Mouse (Mus musculus) CD4-positive, CD25-positive, alpha-beta regulatory T cell, adult 4 months (primary cell): ENCODE data around the gene Tfcp2l1. TPM values are rescaled to one million over a fixed set of nuclear protein-coding genes. Genes with fewer than 3 reads are reported as not detected.
"Not testable (repeated sequence)": the region's sequence is repeated elsewhere in the genome, so short reads cannot be mapped to it uniquely, and the experiment has no call there.

ENCODE experiments used
- ATAC-seq: one replicate; pipeline ENCODE4 v1.8.0; 2017
- polyA plus RNA-seq, 2 experiments: library from polyadenylated mRNA; unstranded; fragments of 100-300 nt; shearing (Covaris generic); gene quantifications; one replicate each; pipeline ENCODE4 v1.2.1; 2017

Tfcp2l1 gene
- under 1 TPM; 0.06 to 0.98 TPM for polyA plus RNA-seq

DNA sequence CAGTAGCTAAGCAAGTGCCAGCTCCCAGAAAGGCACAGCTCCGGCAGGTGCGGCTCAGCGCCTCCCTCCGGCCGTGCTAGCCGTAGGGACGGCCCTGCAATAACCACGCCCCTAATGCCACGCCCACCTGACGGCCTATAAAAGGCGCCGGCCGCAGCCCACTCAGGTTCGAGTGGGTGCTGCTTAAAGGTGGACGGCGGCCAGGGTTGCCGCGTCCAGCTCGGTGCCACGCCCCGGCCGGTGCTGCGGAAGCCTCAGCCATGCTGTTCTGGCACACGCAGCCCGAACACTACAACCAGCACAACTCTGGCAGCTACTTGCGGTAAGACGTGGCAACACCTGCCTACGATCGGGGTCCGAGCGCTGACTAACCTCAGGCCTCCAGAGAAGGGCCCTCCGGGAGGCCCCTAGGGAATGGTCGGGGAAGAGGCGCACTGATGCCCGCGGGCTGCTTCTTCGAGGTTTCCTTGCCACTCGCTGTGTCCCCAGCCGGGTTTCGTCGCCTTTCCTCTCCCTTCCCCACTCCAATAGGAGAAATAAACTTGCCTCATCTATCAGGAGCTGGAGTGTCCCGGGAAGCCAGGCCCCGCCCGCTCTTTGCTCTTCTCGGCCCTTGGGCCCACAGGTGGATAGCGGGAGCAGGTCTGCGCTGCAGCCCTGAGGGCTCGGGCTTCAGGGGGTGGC is at the start of gene Tfcp2l1:
TSS of gene Tfcp2l1 (plus strand) at position 165 of the 684 bp plus-strand sequence.
- no peak for ATAC-seq

DNA sequence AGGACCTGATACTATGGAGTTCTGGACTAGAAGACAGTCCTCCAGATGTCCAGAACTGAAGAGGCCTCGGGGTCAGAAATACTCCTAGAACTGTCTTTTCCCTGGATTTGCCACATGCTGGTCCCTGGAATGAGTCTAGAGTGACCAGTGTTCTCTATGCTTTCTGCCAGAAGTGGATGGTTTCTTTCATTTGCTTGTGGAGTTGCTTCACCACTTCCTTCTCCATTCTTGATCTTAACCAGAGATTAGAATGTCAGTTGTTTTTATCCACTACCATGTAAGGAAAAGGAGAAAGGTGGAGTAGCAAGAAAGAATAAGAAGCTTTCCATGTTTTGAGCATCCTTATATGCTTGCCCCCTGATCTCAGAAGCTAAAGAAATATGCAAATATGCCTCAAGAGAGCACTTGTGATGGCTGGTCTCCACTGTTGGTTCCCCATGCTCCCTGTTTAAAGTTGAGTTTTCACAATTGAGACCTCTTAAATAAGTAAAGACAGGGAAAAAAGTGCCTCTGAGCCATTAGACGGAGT is 47.5 kb upstream of the Tfcp2l1 start:
- no peak for ATAC-seq

DNA sequence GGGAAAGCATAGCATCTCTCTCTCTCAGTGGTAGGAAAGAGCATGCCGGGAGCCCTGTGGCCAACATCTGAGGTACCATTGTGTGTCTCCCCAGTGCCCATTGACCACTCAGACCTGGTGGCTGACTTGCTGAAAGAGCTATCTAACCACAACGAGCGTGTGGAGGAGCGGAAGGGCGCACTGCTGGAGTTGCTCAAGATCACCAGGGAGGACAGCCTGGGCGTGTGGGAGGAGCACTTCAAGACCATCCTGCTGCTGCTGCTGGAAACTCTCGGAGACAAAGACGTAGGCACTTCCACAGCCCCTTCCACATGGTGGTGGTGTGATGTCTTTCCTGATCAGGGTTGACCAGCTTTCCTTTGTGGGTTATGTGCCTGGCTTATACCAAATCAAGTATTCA is 46.6 kb upstream of the Tfcp2l1 start:
- no peak for ATAC-seq

DNA sequence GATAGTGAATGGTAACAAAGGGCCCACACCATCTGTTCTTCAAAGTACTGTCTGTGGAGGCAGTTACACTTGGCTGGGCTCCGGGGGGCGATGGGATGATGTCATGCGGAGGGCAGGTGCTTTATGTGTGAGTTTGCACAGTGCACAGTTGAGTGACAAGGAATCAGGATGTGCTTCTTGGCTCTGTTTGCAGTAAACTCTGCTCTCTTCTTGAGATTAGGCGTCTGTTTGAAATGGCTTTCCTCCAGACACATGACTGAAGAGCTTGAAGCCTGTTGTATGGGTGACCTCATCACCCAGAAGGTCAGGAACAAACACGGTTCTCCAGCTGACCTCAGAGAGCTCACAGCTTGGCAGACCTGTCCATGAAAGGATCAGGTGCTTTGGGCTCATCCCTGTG is 38.0 kb upstream of the Tfcp2l1 start:
- no peak for ATAC-seq

DNA sequence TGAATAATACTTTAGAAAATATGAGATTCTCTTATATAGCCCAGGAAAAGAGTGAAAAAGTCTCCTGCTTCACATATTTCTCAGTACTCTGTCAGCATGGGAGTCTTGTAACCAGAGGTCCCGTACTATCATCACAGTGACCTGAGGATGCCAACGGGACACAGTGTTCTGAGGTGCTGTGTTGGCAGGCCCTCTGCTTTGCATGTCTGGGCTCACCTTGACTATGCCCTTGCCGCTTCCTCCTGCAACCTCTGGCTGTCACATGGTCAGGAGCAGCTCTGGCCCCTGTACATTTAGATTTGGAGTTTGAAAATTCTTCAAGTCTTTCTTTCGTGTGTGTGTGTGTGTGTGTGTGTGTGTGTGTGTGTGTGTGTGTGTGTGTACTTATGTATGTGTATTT is 34.8 kb upstream of the Tfcp2l1 start:
- no peak for ATAC-seq

DNA sequence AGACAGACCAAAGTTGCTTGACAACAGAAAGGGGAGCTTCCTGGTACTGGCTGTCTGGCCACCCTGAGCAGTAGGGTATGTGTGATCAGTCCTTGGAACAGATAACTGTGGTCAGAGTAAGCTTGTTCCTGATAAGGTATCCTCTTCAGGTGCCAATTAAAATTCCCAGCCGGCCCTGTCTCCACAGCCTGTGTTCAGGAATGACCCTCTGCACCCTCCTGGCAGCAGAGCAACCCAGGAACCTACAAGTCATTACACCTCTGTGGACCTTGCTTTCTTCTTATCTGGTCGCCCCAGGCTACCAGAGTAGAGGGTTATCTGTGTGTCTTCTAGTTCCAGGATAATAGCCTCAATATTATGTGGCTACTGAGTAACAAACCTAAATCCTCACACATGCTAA is 32.4 kb upstream of the Tfcp2l1 start:
- ATAC-seq = no peak

DNA sequence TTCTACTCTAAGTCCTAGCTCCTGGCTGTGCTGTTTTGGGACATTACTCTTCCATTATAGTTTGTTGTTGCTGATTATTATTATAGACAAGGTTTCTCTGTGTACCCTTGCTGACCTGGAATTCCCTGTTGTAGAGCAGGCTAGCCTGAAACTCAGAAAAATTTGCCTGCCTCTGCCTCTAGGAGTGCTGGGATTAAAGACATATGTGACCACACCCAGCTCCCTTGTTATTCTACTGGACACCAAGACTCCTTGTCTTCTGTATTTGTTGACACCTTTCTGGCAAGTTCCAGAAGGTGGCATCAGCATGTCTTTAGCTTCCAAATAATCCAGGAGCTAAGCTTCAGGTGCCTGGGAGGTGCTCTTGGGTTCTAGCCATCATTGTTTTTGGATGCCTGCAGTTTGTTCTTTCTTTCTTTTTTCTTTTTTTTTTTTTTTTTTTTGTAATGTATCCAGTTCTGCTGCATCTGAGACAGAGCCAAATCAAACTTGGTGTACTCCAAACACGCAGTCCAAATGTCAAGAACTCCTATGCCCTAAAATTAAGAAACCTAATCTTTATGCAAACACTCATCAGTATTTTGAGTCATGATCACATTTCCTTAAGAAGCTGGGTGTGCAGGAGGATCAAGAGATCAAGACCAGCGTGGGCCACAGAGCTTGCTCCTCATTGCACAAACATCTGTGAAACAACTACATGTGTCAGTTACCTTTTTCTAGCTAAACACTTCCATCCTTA is 30.1 kb upstream of the Tfcp2l1 start:
- no peak for ATAC-seq

DNA sequence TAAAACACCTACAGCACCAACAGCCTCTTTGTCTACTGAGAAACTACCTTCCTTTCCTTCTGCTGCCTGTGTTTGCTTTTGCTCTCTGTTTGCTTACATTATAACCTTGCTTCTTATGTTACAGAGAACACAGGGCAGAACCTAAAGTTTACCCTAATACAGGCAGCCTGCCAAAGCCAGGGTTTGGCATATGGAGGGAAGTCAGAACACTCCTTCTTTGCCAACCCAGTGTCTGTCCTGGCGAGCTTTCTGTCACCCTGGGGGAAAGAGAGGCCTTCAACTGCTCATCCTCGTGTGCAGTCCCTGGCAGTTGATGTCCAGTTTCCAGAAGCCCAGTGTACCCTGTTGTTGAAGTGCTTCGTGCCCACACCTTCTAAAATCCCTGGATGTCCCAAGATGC is 29.4 kb upstream of the Tfcp2l1 start:
- no peak for ATAC-seq

DNA sequence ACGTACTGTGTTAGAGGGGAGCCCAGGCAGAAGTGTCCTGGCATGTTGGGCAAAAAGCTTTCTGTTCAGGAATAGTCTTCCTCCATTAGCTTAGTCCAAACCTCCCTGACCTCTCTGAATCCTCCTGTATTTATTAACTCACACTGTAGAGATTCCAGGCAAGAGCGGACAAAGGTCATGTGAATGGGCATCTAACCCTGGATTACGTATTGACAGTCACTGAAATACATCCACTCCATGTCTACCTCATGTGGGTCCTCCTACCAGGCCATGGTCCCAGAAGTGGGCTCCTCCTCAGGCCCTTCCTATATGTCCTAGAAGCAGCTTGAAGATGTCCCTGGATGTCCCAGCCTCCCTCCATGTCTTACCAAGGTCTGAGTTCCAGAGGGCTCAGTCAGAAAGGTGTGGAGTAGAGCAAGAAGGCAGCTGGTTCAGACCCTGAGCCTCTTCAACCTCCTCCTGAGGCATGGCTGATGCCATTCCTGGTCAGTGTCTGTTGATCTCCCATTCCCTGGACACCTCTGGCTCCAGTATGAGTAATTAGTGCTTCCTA is 14.0 kb upstream of the Tfcp2l1 start:
- ATAC-seq = no peak

DNA sequence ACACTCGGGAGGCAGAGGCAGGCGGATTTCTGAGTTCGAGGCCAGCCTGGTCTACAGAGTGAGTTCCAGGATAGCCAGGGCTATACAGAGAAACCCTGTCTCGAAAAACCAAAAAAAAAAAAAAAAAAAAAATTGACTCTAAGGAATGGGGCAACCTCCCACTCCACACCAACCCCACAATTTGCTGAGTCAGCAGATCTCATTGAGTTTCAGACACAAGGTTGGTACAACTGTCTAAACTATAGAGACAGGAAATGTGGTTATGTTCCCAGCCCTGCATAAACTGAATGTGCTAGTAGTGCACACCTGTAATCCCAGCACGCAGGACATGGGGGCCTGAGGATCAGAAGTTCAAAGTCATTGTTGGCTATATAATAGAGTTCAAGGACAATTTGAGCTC is 6.7 kb upstream of the Tfcp2l1 start:
- not testable (repeated sequence) for ATAC-seq

DNA sequence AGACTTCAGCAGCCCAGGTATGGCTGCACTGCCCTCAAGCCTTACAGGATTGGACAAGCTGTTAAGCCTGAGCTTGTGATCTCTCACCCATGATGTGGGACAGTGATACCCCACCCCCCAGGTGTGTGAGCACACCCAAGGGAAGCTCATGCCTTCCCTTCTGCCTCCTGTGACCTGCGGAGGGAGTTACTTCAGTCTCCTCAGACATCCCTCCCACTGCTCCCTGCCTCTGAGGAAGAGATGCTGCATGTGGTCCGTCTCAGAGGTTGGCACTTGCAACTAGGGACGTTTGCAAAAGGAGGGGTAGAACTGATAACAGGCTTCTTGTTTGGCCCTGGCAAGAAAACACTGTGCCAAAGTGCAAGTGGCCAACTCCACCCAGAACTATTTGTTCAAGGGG is 4.9 kb upstream of the Tfcp2l1 start:
- no peak for ATAC-seq

DNA sequence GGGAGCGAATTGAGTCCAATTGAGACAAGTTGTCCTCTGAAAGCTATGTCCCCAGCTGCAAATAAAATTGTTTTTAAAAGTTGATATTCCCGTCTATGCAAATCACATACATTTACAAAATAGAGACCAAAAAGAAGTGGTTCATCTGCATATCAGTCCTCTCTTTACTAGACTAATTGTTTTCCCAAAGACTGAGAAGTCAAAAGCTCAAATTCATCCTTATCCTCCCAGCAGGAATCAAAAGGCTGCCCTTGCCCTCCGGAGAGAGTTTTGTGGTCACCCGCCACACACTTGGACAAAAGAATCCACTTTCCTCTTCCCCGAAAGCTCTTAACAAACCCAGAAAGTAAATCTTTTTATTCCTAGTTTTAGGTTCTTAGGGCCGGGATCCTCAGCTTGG is 2.3 kb upstream of the Tfcp2l1 start:
- no peak for ATAC-seq

DNA sequence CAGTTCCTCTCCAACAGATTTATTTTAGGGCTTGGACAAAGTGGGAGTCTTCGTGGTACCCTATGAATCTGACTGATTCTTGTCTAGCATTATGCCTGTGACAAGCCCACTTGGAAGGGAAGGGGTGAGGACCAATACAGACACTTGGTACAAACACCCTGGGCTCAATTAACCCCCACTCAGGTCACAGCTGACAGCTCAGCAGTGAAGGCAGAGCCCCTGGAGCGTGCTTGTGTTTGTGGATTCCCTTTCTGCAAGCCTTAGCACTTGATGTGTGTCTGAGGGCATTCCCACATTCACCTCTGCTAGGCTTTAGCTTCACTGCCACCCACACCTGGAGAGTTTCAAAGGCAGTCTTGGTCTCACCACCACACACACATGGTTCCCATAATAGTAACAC is 1.8 kb upstream of the Tfcp2l1 start:
- no peak for ATAC-seq

DNA sequence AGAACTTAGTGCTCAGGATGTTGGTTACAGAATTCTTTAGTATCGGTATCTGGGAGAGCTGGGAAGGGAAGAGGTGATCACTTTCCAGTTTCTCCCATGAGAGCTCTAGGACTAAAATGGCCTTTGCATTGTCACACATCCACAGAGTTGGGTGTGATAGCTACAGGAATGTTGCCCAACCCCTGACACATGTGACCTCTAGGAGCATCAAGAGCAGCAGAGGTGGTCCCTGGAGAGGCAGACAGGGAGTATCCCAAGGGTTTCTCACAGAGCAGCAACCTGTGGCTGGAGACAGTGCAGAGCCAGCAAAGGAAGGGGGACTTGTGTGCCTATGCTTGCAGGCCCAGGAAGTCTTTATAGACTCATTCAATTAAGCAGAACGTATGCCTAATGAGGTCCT is 1.3 kb upstream of the Tfcp2l1 start:
- no peak for ATAC-seq

DNA sequence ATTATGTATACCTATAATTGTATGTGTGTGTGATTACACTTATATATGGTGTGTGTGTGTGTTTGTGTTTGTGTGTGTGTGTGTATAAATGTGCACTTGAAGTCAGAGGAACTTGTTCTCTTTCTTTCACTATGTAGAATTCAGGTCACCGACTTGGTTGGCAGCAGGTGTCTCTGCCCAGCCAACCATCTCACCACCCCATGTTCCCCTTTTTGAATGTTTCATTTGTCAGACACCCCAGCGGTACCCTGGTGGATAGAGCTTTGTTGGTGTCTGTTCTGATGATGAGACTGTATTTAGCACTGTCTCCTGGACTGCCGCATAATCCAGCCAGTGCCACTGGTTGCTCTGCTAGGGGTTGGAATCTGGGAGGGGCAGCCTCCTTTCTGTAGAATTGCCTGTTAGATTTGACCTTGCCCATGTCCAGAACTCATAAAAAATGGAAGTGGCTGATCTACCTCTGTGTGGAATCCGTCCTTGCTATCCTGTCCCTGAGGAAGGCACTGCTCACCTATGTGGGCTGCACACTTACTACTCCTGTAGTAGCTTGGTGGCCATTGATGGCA is 5.8 kb downstream of the Tfcp2l1 start:
- no peak for ATAC-seq

DNA sequence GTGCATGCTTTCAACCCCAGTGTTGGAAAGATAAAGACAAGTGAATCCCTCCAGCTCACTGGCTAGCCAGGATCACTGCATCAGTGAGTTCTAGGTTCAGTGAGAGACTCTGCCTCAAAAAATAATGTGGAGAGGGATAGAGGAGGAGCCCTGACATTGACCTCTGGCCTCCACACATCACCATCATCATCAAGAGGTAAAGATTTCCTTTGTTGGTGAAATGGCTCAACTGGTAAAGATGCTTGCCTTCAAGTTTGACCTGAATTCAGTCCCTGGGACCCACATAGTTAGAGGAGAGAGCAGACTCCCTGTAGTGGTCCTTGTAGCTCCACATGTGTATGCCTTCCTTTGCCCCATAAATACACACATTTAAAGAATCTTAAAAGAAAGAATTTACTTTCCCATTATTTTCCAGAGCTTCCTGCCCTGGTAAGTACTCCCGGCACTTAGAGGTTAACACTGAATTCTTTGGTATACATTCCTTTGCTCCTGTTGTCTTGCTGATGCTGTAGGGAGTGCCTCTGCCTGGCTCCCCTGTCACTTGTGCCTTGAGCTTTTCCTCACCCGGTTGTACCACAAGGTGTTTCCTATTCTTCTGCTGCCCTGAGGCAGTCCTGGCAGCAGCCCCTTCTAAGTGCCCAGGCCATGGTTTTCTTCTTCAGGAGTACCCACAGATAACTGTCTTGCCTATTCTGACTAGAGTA is 14.7 kb downstream of the Tfcp2l1 start:
- no peak for ATAC-seq

DNA sequence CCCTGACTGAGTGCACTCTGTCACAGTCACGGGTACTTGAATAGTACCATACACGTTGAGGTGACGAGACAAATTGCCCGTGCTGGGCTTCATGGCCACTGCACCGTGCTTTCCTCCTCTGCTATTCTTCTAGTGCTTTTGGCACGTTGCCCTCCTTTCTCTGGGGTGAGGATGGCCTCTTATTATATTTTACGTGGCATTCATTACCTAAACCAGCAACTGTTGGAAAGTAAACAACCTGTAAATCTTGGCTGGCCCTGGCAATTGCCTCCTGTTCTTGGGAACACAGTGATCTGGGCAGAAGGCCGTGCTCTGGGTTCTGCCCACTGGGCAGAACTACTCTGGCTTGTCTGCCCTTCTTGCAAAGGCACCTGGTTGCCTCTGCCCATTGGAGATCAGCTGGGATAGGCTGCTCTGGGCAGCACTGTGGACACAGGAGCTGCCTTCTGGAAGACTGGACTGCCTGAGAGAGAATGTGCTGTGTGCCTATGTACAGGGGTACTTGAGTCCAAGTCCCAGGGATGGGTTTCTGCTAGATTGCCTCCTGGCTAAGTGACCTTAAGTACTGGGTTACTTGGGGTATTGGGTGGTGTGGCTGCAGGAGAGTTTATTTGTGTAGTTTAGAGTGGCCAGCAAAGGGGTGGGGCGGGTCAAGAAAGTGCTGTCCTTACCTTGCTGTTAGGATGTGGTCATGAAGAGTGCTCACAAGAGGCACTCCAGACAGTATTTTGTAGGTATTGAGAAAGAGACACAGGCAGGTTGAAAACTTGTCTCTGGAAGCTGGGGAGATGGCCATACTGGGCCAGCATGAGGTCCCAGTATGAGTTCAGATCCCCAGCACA is 15.6 kb downstream of the Tfcp2l1 start:
- no peak for ATAC-seq

DNA sequence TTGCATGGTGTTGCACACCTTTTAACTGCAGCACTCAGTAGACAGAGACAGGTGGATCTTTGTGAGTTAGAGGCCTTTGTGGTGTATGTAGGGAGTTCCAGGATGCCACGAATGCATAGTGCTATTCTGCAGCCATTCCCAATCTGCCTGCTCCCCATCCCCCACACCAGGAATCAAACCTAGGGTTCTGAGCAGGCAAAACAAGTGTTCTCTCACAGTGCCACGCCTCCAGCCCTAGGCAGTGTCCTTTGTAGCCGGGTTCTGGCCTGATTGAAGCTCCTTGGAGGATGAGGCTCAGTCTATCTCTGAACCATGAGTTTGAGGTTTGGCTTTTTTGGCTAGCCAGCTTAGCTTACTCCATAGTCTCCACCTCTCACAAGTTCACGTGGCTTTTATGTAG is 18.0 kb downstream of the Tfcp2l1 start:
- no peak for ATAC-seq

DNA sequence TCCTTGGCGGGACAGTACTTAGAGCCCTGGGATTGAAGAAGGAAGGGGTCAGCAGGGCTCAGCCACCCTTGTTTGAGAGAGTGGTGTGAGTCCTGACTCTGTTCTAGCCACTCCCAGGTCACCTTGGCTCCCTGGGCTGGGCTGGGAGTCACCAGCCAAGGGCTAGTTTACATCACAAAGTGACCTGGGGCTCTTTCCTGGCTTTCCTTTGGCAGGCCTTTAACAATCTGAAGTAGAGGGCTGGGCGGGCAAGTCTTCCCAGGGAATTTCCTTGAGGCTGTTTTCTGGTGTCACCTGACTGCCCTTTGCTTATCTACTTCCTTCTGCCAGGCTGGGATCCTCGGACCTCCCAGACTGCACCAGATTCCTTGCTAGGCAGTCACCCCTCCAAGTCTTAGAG is 20.3 kb downstream of the Tfcp2l1 start:
- ATAC-seq = no peak

DNA sequence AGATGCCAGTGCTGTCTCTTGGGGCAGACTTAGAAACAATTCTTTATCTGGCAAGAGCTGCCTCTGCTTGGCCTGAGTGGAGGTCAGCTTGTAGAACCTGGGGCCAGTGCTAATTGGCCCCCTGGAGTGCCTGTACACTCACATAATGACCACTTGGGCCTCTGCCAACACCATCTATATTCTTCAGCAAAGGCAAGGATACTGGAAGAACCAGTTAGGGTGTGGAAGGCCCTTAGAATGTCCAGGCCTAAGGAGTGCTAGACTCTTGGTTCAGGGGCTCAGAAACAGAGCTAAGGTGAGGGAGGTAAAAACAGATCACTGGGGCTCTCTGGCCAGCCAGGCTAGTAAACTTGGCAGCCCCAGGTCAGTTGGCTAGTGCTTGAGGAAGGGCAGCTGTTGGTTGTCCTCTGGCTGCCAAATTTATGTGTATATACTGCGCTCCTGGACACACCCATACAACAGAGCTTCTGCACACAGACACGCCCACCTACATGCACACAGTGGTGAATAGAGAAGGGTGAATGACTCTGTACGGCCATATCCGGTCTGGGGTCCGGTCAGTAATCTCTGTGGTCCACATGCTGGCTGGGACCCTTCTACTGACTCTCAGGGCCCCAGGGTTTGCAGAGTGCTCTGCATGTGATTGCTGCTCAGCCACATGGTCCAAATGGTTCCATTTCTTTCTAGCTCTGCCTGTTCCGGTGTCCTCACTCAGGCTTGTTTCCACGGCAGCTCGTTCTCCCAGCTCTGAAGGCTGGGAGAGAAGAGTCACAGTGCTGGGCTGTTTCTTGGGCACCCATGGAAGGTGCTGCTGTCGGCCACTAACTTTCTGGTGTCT is 22.4 kb downstream of the Tfcp2l1 start:
- ATAC-seq = no peak

DNA sequence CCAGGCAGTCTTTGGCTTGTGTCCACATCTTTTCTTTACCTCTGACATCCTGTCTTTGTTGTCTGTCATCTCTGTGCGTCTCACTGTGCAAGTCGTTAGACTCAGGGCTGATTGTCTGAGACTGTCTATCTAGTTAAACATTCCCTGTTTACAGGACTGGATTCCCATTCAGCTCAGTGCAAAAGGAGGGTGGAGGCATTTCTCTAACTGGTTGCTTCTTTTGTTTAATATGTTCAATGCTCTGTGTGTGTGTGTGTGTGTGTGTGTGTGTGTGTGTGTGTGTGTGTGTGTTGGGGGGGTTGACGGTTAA is 23.0 kb downstream of the Tfcp2l1 start:
- ATAC-seq = no peak
